Mouse (Mus musculus) forebrain, embryonic 13.5 days (tissue): ENCODE measurements at regions not wholly inside any gene's neighbourhood (a gene's known extent, or its start where the extent isn't known, plus 50 kb on each side); places are given as distances from the start of the nearest gene placed in this dataset.

Experiments used
- ATAC-seq: fragments of 200-750 bp; cut with Nextera tagmentation; 2 replicates; pipeline ENCODE4 v1.8.0; 2017
- H3K27ac ChIP-seq: fragments of 300-500 bp; sonication (generic); 2 replicates; pipeline ENCODE4 v1.5.1; 2015; ENCODE audit warnings: inconsistent platforms, mild to moderate bottlenecking, moderate library complexity
- H3K27me3 ChIP-seq: fragments of 300-500 bp; sonication (generic); 2 replicates; pipeline ENCODE4 v1.6.1; 2015; ENCODE audit warnings: mild to moderate bottlenecking, inconsistent platforms
- H3K36me3 ChIP-seq: fragments of 300-500 bp; sonication (generic); 2 replicates; pipeline ENCODE4 v1.6.1; 2015; ENCODE audit warnings: mild to moderate bottlenecking, inconsistent platforms; ENCODE audit not compliant: poor library complexity, severe bottlenecking
- H3K4me1 ChIP-seq: fragments of 300-500 bp; sonication (generic); 2 replicates; pipeline ENCODE4 v1.6.1; 2015; ENCODE audit warnings: inconsistent platforms
- H3K4me2 ChIP-seq: fragments of 300-500 bp; sonication (generic); 2 replicates; pipeline ENCODE4 v1.6.1; 2015; ENCODE audit warnings: inconsistent platforms, mild to moderate bottlenecking, moderate library complexity
- H3K4me3 ChIP-seq: fragments of 300-500 bp; sonication (generic); 2 replicates; pipeline ENCODE4 v1.5.1; 2015; ENCODE audit warnings: mild to moderate bottlenecking, inconsistent platforms
- H3K9ac ChIP-seq: fragments of 300-500 bp; sonication (generic); 2 replicates; pipeline ENCODE4 v1.6.1; 2015; ENCODE audit warnings: mild to moderate bottlenecking, inconsistent platforms
- H3K9me3 ChIP-seq: fragments of 300-500 bp; sonication (generic); replicated peaks from 2 replicates; pipeline ENCODE4 v1.6.1; 2016; ENCODE audit warnings: inconsistent platforms
- WGBS: fragments of 180-500 bp; shearing (Covaris S2); methylation state at CpG from one replicate; pipeline ENCODE4 v1.1.7; 2015; 5-methylcytosine and 5-hydroxymethylcytosine counted together

DNA sequence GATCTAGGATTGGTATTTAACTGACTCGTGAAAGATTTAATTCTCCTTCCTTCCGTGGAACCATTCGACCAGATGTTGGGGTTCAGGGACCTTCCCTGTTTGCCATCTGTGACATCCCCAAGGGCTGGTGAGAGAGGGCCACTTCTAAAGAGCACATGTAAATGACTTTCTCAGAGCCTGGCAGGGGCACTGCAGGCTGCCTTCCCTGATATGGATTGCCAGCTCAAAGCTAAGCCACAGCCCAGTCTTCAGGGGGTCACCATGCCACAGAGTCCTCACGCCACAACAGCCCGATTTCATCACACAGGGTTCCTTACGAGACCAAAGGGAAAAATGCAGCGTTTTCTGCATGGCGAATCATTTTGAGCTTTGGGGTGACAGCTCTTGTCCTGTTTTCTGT, 115.1 kb upstream of the Prox1 start:
- Histone ChIP-seq H3K9me3 (no peaks in the 10 kb centered on the region), H3K9ac (no peak overlapping the region), H3K4me3 (no peak overlapping the region), H3K4me2 (no peak overlapping the region), H3K27me3 (0 out of 2 replicates have a peak, but pooled peaks cover 15% of the 10 kb centered on the region), H3K4me1 (no peaks in the 10 kb centered on the region), H3K36me3 (no peaks in the 10 kb centered on the region), H3K27ac (no peak overlapping the region)
- 76% methylated on average over 8 of the region's 8 CpGs for WGBS
- no peak for ATAC-seq

DNA sequence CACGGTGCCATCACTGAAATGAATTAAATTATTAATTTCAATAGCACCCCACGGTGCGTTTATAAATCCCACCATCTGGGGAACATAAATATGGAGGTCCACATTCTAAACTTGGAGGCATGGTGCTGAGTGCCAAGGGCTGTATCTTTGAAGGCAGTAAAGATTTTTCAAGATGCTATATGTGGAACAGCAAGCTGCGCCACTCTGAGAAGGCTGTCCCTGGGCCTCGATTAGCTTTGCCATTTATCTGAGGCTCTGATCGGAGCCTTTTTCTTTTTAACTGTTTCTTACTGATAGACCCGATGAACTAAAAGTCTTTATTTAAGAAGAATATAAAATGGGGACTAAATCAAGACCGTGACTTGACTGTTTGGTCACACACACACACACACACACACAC, 114.5 kb upstream of the Prox1 start:
- Histone ChIP-seq H3K27ac (no peak overlapping the region), H3K9ac (no peak overlapping the region), H3K4me2 (no peak overlapping the region), H3K4me3 (no peak overlapping the region), H3K36me3 (no peaks in the 10 kb centered on the region), H3K4me1 (no peaks in the 10 kb centered on the region), H3K27me3 (0 out of 2 replicates have a peak, but pooled peaks cover 15% of the 10 kb centered on the region), H3K9me3 (no peaks in the 10 kb centered on the region)
- 88% methylated on average over 8 of the region's 8 CpGs for WGBS
- no peak for ATAC-seq

- Histone ChIP-seq H3K27me3 (0 out of 2 replicates have a peak, but pooled peaks cover 7% of the 10 kb centered on the region), H3K9me3 (no peaks in the 10 kb centered on the region), H3K27ac (no peak overlapping the region), H3K4me1 (no peaks in the 10 kb centered on the region), H3K4me2 (no peak overlapping the region), H3K36me3 (no peaks in the 10 kb centered on the region), H3K4me3 (no peak overlapping the region), H3K9ac (no peak overlapping the region)
- ATAC-seq: no peak
- 87% methylated on average over 9 of the region's 9 CpGs for WGBS
Observed at GRCm38 (mm10) chr1:190284138-190284537, 113.6 kb upstream of the Prox1 start.

DNA sequence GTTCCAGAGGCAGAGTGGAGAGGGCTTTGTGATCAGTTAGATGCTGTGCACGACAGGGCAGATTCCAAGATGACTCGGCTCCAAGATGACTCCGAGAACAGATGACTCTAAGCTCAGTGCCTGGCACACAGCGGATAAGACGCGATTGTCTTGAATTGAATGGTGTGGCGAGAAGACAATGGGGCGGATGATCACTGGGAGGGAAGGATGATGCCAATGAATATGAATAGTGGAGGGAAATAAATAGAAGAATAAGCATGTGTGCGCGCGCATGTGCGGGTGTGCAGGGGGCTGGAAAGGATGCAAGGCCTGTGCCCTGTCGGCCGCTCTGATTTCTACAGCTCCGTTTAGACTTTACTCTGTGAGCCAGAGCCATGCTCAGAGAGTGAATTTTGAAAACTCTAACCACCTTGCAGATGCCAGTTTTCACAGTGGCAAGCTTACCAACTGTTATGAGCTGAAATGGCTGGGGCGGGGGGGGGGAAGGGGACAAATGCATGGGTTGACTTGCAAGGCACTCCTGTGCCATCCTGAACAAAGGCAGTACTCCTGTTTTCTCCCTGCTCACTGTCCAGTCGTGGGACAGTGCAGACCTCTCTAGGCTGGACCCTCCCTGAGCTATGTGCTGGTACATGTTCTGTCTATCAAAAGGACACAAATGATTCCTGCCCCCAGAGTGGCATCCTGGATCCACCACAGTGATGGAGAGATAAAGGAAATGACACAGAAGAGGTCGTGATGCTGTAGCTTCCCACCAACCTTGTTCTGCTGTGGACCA, 109.8 kb upstream of the Prox1 start:
- ATAC-seq: no peak
- whole genome bisulfite sequencing: 76% methylated on average over 18 of the region's 18 CpGs

GRCm38 (mm10) chr1:190274911-190275310, 104.4 kb upstream of the Prox1 start:
- ATAC-seq: no peak
- WGBS: 68% methylated on average over 6 of the region's 6 CpGs
- no peak overlapping the region for H3K27ac ChIP-seq

More for the DNA sequence above, 109.8 kb upstream of the Prox1 start:
- Histone ChIP-seq H3K9me3 (no peaks in the 10 kb centered on the region), H3K9ac (no peak overlapping the region), H3K27ac (no peak overlapping the region), H3K4me1 (no peaks in the 10 kb centered on the region), H3K4me2 (no peak overlapping the region), H3K27me3 (0 out of 2 replicates have a peak, but pooled peaks cover 4% of the 10 kb centered on the region), H3K4me3 (no peak overlapping the region), H3K36me3 (no peaks in the 10 kb centered on the region)

GRCm38 (mm10) chr1:190270784-190271385, 100.4 kb upstream of the Prox1 start:
- 50% methylated on average over 17 of the region's 17 CpGs for WGBS
- Histone ChIP-seq H3K4me3 (no peak overlapping the region), H3K4me2 (peak overlapping the region; percentile 23; the same call in 1 of the 2 replicates), H3K27me3 (peaks cover 6% of the 10 kb centered on the region; the same call in 1 of the 2 replicates), H3K27ac (no peak overlapping the region), H3K4me1 (no peaks in the 10 kb centered on the region), H3K9me3 (no peaks in the 10 kb centered on the region), H3K9ac (no peak overlapping the region), H3K36me3 (no peaks in the 10 kb centered on the region)
- ATAC-seq: no peak

More at GRCm38 (mm10) chr1:190274911-190275310, 104.4 kb upstream of the Prox1 start:
- Histone ChIP-seq H3K36me3 (no peaks in the 10 kb centered on the region), H3K4me3 (no peak overlapping the region), H3K4me2 (no peak overlapping the region), H3K27me3 (0 out of 2 replicates have a peak, but pooled peaks cover 4% of the 10 kb centered on the region), H3K9ac (no peak overlapping the region), H3K9me3 (no peaks in the 10 kb centered on the region), H3K4me1 (no peaks in the 10 kb centered on the region)

DNA sequence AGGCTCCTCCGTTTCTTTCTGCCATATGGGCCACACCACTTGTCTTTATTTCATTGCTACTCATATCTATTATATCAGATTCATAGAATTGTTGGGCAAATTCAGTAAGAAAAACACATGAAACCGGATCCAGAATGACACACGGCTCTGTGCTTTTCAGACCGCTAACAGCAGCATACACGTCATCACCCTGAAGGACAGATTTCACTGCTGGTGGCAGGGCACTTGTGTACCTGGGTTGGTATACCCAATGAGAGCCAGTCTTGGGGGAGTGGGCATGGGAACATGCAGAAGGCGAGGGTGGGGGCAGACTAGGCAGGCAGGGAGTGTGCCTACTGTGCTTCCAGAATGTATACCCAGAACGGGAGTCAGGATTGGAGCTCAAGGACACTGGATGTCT, 98.7 kb upstream of the Prox1 start:
- Histone ChIP-seq H3K9me3 (no peaks in the 10 kb centered on the region), H3K36me3 (no peaks in the 10 kb centered on the region), H3K4me2 (no peak overlapping the region), H3K27ac (no peak overlapping the region), H3K9ac (no peak overlapping the region), H3K4me3 (no peak overlapping the region), H3K4me1 (no peaks in the 10 kb centered on the region), H3K27me3 (peaks cover 6% of the 10 kb centered on the region; the same call in 1 of the 2 replicates)
- ATAC-seq: no peak
- WGBS: 90% methylated on average over 7 of the region's 7 CpGs

DNA sequence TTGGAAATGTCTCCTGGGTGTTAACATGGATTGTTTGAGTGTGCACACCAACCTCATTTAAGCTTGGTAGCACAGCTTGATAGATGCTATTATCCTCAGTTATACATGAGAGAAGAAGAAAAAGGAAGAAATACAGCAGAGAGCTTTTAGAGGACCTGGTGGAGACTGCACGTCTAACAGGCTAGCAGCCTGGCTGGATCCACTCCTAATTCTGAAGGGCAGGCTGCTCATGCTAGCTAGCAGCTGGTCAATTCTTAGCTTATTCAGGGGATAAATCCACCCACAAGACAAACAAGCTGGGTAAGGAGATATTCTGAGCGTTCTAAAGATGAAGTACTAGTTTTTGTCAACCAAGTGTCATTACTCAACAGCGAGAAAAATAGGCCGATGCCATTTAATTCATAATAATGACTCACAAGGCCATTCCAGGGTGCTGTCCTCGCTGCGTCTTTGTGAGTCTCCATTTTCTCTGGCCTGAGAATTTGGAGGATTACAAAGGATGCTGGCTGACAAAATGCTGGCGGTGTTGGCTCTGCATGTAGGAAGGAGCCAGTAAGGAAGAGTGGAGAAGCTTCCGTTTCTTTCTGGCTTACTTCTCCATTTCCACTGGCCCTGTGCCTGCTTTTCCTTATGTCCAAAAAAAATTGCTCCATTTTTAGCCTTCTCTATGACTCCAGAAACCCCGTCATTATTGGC, 94.7 kb upstream of the Prox1 start:
- Histone ChIP-seq H3K9me3 (no peaks in the 10 kb centered on the region), H3K27ac (no peak overlapping the region), H3K9ac (no peak overlapping the region), H3K4me3 (no peak overlapping the region), H3K36me3 (no peaks in the 10 kb centered on the region), H3K27me3 (peaks cover 6% of the 10 kb centered on the region; the same call in 1 of the 2 replicates), H3K4me2 (no peak overlapping the region), H3K4me1 (no peaks in the 10 kb centered on the region)
- ATAC-seq: no peak
- 69% methylated on average over 9 of the region's 9 CpGs for WGBS

DNA sequence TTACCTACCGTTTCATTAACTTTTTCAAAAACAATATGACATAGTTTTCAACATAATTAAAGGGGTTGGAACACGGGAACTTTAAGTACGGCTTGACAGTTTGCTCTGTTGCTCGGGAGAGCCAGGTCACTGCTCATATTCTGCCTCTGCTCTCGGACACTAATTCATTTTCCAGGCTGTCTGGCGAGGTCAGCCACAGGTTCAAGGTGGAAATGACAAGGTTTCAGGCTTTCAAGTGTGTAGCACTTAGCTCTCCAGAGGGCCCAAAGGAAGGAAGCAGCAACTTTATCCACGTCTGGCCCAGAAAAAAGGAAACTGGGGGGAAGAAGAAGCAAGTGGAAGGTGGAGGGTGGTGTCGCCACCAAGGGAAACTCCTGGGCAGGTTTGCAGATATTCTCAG, 94.0 kb upstream of the Prox1 start:
- H3K9me3 ChIP-seq: no peaks in the 10 kb centered on the region
- no peaks in the 10 kb centered on the region for H3K4me1 ChIP-seq
- H3K27ac ChIP-seq: no peak overlapping the region
- no peak overlapping the region for H3K4me2 ChIP-seq
- no peak overlapping the region for H3K4me3 ChIP-seq
- H3K27me3 ChIP-seq: peaks cover 4% of the 10 kb centered on the region; the same call in 1 of the 2 replicates
- H3K9ac ChIP-seq: no peak overlapping the region
- 68% methylated on average over 8 of the region's 8 CpGs for WGBS
- no peak for ATAC-seq
- H3K36me3 ChIP-seq: no peaks in the 10 kb centered on the region

GRCm38 (mm10) chr1:190263620-190264019, 93.1 kb upstream of the Prox1 start:
- Histone ChIP-seq H3K9ac (no peak overlapping the region), H3K36me3 (no peaks in the 10 kb centered on the region), H3K27me3 (peaks cover 3% of the 10 kb centered on the region; the same call in 1 of the 2 replicates), H3K4me2 (no peak overlapping the region), H3K27ac (no peak overlapping the region), H3K4me1 (no peaks in the 10 kb centered on the region), H3K9me3 (no peaks in the 10 kb centered on the region), H3K4me3 (no peak overlapping the region)
- whole genome bisulfite sequencing: 46% methylated on average over 7 of the region's 7 CpGs
- no peak for ATAC-seq

DNA sequence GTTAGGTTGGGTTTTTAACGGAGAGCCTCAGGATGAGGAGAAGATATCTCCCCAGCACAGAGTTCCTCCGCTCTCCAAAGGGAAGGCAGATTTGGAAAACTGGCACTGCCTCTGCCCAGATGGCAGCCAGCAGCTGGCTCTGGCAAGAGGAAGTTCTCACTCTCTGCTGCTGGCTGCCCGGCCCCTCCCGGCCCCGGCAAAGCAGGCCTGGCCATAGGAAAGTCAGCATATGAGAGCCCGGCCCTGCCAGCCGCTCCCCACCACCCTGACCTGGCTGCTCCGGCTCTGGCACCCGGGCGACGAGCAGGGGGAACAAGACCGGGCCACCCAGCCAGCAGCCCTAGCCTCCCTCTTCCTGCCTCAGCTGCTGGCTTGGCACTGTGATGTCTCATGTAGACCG, 89.1 kb upstream of the Prox1 start:
- Histone ChIP-seq H3K9ac (no peak overlapping the region), H3K4me2 (no peak overlapping the region), H3K4me3 (no peak overlapping the region), H3K27ac (no peak overlapping the region; the same call in 1 of the 2 replicates), H3K9me3 (no peaks in the 10 kb centered on the region), H3K27me3 (no peaks in the 10 kb centered on the region; the same call in none of the 2 replicates), H3K36me3 (no peaks in the 10 kb centered on the region), H3K4me1 (no peaks in the 10 kb centered on the region)
- no peak for ATAC-seq
- 86% methylated on average over 13 of the region's 13 CpGs for WGBS
